Mouse (Mus musculus) gastrocnemius, adult 18-20 months (tissue): ENCODE measurements around the gene Caprin2. TPM values are rescaled to one million over a fixed set of nuclear protein-coding genes. Genes with fewer than 3 reads are reported as not detected.
"Not testable (repeated sequence)": the region's sequence is repeated elsewhere in the genome, so short reads cannot be mapped to it uniquely, and the experiment has no call there.

Experiments
- DNase-seq: peaks from one replicate; pipeline ENCODE4 v3.0.0; 2021; ENCODE audit warnings: low spot score
- long read RNA-seq, 2 experiments: library from polyadenylated mRNA; stranded (forward); transcript quantifications; one replicate each; pipeline ENCODE4 v2.0.0; 2021
- total RNA-seq, 2 experiments: library from RNA; stranded (reverse); gene quantifications; 2 replicates each; pipeline ENCODE4 v1.2.3; 2021

The Caprin2 gene
- total RNA-seq = 1 to 10 TPM; 2.5 to 3.2 TPM
- long read RNA-seq, experiment 1, transcript Caprin2-202 (19 exons, 3,697 nt) = major isoform, 5 of 8 reads
- long read RNA-seq, experiment 1, partial matches to known transcripts = 1 of 8 reads
- long read RNA-seq, experiment 1, other reads (novel, unspliced or antisense) = 2 of 8 reads
- long read RNA-seq, experiment 2, partial matches to known transcripts = 1 of 3 reads
- long read RNA-seq, experiment 2, other reads (novel, unspliced or antisense) = 0 of 3 reads

DNA sequence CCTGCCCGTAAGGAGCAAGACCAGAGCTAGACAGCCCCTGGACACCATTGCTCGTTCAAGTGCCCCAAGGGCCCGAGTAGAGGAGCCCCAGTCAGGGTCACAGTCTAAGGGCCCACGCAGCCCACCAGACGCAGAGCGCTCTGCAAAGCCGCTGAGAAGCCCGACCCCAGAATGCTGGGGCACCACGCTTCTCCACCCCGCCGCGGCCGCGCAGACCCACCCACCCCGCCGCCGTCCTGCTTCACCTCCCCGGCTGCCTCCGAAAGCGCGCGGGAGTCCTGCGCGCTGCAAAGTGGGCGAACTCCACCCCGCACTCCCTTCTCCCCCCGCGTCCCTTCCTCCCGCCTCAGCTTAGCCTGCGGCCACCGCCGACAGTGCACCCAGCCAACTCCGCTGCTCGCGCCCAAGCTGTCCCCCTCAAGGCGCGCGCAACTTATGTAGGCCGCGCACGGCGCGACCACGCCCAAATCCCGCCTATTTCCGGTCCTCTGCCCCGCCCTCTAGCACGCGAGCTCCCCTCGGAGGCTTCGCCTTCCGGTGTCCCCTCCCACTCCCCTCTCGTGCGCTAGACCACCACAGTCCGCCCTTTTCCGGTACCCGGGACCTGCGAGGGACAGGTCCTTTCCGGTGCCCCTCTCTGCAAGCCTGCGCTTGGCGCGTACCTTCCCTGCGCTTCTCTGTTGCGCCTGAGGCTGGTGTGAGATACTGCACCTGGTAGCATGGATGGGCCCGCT lies at the start of gene Caprin2:
TSS of gene Caprin2 (minus strand) at position 465 of the 734 bp plus-strand sequence.
- peak; percentile 89 for DNase-seq

DNA sequence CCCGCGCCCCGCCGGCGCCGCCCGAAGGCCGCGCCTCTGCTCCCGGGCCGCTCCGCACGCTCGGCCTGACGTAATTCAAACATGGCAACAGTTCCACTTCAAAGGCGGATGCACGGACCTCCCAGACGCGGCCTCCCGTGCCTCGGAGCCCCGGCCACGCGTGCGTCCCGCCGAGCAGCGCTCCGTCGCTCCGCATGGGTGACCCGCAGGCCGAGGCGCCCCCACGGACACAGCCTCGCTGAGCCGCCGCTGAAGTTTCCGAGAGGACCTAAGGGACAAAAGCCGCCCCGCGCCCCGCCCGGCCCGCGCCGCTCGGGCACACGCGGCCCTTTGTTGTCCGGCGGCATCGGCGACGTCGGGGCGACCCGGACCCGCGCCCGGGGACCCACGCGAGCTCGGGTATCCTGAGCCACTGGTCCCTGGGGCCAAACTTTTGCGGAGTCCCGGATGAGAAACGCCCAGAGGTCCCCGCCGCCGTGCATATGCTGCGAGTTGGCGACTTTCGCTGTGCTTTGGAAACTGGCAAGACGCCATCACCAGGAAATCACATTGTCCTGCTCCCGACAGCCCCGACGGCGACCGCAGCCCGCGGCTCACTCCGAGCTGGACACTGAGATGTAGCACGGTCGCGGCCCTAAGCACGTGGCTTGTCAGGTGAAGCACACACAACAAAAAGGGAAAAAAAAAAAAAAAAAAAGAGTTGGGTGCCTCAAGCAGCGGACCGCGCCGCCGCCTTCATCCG lies 48.9 kb upstream of the Caprin2 start:
- peak; percentile 37 for DNase-seq

DNA sequence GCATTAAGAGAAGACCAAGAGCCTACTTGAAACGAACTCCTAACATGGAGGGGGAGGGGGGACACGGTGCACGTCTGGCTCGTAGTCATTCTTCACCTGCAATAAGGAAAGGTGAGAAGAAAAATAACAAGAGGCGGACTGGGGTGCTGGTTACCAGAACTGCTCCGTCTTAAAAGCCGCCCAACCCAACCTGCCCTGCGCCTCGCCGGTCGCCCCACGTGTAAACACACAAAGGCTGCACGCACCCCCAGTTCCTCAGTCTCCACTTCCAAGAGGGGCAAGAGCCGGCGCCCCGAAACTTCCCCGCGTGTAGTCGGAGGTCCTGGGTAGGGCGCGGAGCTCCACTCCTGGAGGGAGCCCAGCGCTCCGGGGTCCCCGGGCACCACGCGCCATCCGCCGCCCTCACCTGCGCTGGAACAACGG lies 48.3 kb upstream of the Caprin2 start:
- no peak for DNase-seq

DNA sequence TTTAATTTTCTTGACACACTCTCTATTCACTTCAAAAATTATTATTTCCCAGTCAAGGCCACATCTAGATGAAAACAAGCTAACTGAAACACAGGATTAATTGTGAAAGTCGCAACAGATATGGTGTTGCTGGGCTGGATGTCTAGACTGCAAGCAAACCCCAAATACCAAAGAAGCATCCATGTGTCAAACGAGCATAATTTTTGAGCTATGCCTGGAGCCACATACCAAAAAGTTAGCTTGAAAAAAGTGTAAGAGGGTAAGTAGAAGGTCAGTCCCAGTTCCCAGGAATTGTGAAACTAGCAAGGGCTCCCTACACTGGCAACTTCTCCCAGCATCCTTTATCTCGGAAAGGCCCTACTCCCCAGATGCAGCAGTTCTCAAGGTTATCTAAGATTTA lies 47.7 kb upstream of the Caprin2 start:
- no peak for DNase-seq

DNA sequence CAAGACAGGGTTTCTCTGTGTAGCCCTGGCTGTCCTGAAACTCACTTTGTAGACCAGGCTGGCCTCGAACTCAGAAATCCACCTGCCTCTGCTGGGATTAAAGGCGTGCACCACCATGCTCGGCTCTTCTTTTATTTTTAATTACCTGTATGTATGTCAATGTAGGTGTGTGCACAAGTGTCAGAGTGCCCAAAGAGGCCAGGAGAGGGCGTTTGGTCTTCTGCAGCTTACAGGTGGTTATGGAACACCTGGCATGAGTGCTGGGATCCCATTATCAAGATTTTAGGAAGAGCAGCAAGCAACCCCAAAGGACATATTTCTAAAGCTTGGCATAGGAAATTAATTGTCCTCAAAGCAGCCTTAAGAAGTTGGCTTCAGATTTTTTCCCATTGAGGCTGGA lies 46.4 kb upstream of the Caprin2 start:
- DNase-seq = no peak

DNA sequence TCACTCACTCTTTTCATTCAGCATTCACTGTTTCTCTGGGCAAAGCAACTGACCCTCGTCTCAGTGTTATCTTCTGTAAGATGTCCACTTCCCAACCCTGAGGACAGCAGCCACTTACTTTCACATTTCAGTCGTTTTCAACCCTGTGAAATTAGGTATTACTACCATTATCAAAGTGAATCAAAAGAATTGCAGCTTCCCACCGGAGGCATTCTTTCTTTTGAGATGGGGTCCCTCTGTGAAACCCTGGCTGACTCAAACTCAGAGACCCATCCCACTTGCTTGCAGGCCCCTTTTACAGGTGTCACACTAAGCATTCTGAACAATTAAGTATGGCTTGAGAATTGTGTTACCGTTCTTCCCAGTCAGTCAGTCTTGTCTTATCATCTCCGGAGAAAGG lies 45.8 kb upstream of the Caprin2 start:
- no peak for DNase-seq

DNA sequence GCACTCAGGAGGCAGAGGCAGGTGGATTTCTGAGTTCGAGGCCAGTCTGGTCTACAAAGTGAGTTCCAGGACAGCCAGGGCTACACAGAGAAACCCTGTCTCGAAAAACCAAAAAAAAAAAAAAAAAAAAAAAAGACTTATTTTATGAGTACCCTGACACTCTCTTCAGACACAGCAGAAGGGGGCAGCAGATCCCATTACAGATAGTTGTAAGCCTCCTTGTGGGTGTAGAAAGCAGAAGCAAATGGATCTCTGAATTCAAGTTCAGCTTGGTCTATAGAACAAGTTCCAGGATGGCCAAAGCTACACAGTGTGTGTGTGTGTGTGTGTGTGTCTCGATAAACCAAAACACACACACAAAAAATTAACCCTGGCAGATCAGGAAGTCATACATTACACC lies 44.3 kb upstream of the Caprin2 start:
- DNase-seq = not testable (repeated sequence)

DNA sequence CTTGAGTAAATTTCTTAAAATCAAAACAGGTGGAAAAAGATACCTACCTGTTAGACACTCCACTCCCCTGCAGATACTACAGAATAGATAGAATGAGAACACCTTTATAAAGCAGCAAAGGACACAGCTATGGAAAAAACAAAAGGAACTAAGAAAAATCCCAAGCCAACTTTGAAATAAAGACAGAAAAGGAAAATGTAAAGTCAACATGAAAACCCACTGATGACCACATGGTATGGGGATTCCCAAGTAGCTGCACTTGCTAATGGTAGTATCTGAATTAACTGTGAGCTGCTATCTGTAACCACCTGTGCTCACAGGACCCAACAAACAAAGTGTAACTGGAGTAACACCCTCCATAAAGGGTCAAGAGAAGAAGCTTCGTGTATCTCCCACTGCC lies 41.7 kb upstream of the Caprin2 start:
- no peak for DNase-seq

DNA sequence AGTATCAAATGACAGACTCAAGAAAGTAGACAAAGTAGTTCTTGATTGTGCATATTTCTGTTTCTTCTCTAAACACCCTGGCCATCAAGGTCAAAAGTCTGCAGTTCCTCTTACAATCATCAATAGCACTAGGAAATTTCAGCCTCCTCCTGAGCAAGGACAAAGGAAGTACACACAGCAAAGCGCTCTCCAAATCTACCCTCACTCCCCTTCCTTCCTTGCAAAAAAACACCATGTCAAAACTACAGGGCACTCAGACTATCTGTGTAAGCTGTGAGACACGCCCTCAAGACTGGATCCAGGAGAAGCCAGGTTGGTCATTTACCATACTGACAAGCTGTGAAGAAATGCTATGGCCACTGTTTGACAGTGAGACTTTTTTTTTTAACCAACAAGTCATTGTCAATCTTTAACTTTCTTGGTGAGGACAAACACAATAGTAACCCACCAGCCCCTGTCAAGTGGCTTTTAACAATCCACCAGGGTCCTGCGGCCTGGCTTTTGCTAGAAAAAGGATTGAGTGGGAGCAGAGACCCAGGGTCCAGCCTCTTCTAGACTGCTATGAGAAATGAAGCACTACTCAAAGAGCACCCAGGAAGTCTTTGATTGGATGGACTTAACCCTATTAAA lies 39.0 kb upstream of the Caprin2 start:
- DNase-seq = no peak

DNA sequence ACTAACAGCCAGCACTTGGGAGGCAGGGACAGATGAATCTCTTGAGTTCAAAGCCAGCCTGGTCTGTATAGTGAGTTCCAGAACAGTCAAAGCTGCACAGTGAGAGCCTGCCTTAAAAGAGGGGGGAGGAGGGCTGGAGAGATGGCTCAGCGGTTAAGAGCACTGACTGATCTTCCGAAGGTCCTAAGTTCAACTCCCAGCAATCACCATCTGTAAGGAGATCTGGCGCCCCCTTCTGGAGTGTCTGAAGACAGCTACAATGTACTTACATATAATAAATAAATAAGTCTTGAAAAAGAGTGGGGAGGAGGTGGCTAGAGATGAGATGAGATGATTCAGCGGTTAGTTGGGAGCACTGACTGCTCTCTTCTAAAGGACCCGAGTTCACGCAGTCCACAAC lies 35.2 kb upstream of the Caprin2 start:
- no peak for DNase-seq

DNA sequence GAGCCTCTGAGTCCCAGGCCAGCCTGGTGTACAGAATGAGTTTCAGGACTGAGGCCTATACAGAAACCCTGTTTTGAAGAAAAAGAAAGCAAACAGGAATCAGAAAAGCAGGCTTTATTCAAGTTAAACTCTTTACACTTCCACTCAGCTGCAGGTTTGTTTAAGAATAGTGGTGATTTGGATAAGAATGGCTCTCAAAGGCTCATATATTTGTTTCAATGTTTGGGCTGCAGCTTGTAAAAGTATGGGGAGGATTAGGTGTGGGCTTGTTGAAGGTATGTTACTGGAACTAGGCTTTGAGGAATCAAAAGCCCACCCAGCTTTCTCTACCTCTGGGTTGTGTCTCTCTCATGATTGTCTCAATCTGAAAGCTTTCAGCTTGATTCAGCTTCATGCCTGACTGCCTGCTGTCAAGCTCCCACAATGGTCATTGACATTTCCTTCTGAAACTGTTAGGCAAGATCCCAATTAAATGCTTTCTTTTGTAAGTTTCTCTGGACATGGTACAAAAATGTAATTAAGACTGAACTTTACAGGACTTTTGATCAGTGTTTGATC lies 22.9 kb upstream of the Caprin2 start:
- no peak for DNase-seq

DNA sequence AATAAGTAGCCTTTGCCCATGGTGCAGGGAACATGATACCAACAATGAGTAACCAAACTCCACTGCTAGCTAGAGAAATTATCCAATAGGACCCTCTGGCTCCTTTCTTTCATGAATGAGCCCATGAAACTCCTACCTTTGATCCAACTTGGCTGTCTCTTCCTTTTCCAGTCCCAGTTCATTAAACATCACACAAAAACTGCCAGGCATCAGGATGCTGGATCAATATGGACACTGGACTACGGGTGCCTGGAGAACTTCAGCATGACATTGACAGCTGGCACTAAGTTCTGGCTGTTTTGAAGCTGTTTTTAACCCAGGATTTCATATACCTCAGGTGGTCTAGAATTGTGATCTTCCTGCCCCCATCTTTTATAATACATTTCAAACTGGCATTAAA lies 21.6 kb upstream of the Caprin2 start:
- no peak for DNase-seq

DNA sequence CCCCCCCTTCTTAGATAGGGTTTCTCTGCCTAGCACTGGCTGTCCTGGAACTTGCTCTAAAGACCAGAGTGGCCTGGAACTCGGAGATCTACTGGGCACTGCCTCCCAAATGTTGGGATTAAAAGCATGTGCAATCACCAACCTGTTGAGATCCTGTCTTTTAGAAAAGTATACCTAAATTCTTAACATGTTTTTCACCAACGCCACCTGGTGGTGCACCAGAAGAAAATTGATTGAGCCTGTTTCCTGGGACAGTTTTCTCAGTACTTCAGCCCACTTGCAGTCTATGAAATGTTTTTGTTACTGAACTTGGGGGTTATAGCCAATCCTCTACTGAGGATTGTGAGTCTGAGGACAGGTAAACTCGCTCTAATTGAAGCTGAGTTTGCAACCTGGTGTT lies 20.8 kb upstream of the Caprin2 start:
- DNase-seq = no peak

DNA sequence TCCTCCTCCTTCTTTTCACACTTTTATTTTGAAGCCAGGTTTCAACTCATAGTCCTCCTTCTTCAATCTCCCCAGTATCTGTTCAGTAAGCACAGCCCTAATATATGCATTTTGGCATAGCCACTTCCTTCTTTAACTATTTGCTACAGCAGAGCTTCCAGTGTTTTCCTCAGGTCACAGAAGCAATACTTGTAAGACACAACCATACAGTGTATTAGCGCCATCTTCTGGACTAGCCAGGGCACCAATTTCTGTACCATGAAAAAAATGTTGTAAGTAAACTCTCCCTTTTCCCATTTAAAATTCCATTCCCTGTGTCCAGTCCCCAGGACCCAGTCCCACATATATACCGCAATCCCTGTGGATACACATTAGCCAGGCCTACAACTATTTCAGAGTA lies 17.9 kb upstream of the Caprin2 start:
- DNase-seq = peak; percentile 42

DNA sequence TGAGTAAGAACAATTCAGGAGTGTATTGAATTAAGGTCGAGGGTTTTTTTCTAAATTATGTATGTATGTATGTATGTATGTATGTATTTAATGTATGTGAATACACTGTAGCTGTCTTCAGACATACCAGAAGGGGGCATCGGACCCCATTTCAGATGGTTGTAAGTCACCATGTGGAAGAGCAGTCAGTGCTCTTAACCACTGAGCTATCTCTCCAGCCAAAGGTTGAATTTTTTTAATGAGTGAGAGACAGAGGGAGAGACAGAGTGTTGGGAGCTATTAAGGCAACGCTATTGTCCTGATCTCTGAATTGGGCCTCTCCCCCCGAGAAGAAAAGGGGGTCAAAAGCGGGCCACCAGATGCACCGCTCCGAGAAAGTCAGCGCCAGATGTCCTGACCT lies 15.9 kb upstream of the Caprin2 start:
- DNase-seq = not testable (repeated sequence)

DNA sequence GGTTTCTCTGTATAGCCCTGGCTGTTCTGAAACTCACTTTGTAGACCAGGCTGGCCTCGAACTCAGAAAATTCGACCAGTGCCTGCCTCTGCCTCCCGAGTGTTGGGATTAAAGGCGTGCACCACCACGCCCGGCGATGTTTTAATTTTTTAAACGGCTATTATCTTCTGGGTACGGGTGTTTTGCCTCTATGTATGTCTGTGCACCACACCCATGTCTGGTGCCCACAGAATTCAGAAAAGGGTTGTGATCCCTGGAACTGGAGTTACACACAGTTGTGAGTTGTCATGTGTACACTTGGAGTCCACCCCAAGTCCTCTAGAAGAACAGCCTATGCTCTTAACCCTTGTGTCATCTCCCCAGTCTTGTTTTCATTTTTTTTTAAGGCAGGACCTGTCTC lies 10.9 kb upstream of the Caprin2 start:
- DNase-seq = no peak

DNA sequence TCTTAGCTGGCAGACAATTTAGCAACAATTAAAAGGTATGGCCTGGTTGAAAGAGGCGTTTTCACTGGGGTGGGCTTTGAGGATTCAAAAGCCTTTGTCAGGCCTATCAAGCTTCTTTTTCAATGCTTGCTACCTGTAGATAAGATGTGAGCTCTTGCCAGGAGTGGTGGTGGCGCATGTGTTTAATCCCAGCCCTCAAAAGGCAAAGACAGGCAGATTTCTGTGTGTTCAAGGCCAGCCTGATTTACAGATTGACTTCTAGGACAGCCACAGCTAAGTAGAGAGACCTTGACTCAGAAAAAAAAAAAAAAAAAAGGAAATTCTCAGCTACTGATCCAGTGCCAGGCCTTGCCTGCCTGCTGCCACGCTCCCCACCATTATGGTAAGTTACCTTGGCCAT lies 6.7 kb upstream of the Caprin2 start:
- no peak for DNase-seq

DNA sequence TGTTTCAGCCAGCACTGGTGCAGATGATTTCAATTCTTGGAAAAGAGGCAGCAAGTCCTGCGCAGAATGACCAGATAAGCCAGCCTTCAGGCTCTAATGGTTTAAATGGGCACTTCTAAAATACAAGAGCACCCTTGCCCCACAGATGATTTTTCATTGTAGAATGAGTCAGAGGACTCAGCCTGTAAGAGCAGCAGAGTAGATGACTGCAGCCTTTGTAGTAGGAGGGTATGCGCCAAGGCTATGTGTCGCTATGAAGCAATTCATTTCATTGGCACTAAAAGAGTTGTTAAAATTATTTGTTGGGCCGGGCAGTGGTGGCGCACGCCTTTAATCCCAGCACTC lies 442 bp upstream of the Caprin2 start:
- no peak for DNase-seq

DNA sequence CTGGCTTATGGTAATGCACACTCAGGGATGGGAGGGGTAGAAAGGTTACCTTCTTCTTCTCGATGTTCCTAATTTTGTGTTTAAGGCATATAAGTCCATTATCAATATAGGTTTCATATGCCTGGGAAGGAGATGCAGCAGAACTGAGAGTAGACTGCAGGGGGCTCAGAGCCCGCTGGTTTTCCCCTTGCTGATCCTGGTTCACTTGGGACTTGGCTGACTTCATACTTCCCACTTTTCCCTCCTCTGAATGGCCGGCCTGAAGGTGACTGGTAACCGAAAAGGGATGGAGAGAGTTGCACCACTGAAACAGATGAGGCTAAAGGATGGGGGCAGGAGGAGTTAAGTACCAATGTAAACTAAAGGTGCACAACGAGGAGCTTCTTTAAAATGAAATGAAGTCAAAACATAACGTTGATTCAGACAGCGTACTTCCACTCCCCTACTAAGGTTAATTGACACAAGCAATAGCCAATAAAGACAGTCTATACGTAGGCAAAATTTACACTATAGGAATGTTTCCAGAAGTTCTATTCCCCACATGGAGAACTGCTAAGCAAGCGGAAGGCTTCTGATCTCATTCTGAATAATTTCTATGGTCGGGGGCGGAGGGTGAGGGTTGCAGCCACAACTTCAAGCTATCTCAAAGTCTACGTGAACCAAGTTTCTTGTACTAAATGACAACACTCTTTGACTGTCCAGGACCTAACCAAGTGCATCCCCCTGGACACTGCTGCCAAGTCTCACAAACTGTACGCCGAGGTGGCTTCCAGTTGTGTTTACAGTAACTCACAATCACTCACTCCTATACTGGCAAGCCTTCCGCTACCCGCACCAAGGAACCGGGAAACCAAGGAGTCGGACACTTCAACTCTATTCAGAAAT lies 907 bp downstream of the Caprin2 start:
- no peak for DNase-seq

DNA sequence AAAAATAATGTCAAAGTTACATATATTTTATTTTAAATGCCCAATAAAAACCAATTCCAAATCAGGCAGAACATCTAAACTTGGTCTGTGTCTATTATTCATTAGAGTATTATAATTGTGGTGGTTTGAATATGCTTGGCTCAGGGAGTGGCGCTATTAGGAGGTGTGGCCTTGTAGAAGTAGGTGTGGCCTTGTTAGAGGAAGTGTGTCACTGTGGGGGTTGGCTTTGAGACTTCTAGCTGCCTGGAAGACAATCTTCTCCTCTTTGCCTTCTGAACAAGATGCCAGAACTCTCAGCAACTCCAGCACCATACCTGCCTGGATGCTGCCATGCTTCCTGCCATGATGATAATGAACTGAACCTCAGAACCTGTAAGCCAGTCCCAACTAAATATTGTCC lies 22.1 kb downstream of the Caprin2 start:
- DNase-seq = no peak

DNA sequence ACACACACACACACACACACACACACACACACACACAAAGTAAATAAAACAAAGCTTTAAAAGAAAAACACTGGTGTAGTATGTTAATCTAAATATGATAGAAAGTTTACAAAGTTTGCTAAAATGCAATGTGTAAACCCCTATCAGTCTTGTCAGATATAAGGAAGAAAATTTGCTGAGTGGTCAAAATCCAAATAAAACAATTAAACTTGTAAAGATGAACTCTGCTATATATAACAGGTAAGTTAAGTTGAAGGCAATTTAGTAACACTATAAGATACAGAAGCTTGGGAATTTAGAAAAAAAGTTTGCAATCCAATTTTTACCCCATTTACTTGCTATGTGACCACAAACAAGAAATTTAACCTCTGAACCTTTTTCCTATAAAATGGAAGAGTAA lies 50.4 kb downstream of the Caprin2 start:
- no peak for DNase-seq
